Mouse (Mus musculus) megakaryocyte, embryonic 14.5 days (primary cell): Measurements from ENCODE around the gene Zfhx3.

Source experiments
- FLI1 ChIP-seq: IDR thresholded peaks from 2 replicates; pipeline ENCODE4 v1.6.1; 2012; ENCODE audit warnings: low read length, inconsistent platforms, mixed read lengths
- GATA1 ChIP-seq: IDR thresholded peaks from 3 replicates; pipeline ENCODE4 v1.6.1; 2012; ENCODE audit warnings: mixed read lengths, low read length, inconsistent platforms, borderline replicate concordance

DNA sequence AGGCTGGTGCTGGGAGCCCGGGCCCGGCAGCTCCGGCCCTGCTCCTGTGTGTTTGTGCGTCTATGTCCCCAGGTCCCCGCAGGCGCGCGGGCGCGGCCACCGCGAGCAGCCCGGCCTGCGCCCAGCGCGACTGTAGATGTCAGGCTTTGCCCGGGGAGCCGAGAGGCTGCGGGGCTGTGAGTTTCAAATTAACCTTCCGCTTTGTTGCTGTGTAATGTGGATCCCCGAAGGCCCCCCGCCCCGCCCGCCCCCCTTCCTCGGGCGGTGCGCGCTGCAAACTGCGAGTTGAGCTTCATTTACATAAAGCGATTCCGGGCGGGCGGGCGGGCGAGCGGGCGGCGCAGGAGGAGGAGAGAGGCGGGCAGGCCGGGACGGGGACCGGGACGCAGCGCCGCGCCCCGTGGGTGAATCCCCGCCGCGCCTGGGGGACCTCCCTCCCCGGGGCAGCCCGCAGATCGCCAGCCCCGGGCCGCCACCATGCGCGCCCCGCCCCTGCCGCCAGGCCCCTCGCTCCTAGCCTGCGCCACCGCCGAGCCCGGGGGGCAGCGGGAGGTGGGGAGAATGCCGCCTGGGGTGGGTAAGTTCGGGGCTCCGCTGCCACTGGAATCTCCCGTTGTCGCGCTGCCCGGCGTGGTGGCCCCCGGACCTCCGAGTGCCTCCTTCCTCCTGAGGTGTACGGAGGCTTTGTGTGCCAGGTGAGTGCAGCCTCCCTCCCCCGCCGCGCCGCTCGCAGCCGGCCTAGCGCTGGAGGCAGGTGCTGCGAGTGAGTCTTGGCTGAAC, 772.4 kb downstream of the Zfhx3 start:
- TF ChIP-seq FLI1 (no peak), GATA1 (no peak)
